Mouse (Mus musculus): ENCODE data around the gene Spata25. TPM values are rescaled to one million over a fixed set of nuclear protein-coding genes. Genes with fewer than 3 reads are reported as not detected.

Spata25 gene
- total RNA-seq, 2 experiments from 2014 or later, result 0.45 to 0.58 TPM

DNA sequence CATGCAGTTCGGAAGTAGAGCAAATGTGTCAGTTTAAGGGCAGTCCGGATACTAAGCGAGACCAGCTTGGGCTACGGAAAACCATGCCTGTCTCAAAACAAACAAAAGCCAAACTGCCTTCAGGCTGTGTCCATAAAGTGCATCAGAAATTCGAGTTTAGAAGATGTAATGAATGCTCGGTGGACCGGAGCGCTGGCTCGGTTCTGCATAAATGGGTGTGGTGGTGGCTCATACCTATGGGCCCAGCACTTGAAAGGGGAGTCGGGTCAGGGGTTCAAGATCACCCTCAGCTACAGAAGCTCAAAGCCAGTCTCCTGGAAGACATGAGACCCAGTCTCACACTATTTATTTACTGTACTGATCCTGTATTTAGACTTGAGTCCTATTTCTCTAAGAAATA lies 40.6 kb downstream of the Spata25 start:
- intact Hi-C loops (cut with DNase I), result loop anchor here (5.0 kb wide), 1 partner anchor 110 kb away; no protein-coding TSS in a partner anchor
- Histone ChIP-seq H3K4me3 (peak overlapping the region; percentile 89), H3K27ac (no peak overlapping the region)
- TF ChIP-seq CTCF (IDR thresholded peaks at IDR 0.05), result no peak
- DNase-seq (ENCODE audit: extremely low spot score in 1 of 2, low spot score in 2 of 2), result no peak

DNA sequence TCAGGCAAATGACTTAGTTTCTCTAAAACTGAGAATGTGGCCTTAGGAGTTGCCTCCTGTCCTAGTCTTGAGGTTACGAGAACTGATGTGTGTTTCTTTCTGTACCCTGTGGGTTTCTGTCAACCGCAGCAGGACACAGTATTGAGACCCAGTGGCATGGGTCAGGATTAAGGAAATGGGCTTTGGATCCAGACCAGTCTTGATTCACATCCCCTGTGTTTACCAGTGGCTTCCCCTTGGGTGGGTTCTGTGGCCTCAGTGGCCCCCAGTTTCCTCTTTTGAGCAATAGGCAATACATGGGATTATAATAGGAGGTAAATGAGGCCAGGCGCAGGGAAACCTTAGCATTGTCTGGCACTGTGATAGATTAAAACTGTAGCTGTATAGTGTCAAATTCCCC lies 41.3 kb downstream of the Spata25 start:
- no peak for TF ChIP-seq CTCF (IDR thresholded peaks at IDR 0.05)
- intact Hi-C loops (cut with DNase I), result loop anchor here (5.0 kb wide), 1 partner anchor 110 kb away; no protein-coding TSS in a partner anchor
- Histone ChIP-seq H3K4me3 (peak overlapping the region; percentile 89), H3K27ac (peak overlapping the region; percentile 96)
- no peak for DNase-seq (ENCODE audit: extremely low spot score in 1 of 2, low spot score in 2 of 2)

DNA sequence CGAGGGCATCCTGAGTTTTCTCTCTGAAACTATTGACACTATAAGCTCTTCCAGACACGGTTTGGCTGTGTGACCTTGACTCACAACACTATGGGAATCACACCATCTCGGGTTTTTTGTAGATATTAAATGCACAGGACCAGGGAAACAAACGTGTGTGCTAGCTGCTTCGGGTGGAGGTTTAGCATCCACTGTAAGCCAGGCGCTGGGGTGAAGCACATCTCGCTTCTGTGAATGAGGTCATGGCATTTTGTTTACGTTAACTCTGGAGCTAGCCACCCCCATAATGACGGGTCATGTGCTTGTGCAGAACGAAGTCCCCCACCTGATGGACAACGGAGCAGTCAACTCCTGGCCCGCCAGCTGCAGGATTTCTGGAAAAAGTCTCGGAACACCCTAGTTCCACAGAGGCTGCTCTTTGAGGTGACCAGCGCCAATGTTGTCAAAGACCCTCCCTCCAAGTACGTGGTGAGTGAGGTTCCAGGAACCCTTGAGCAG lies 41.9 kb downstream of the Spata25 start:
- peak overlapping the region; percentile 96 for H3K27ac ChIP-seq
- no peak for DNase-seq (ENCODE audit: extremely low spot score in 1 of 2, low spot score in 2 of 2)
- no peak for TF ChIP-seq CTCF (IDR thresholded peaks at IDR 0.05)
- peak overlapping the region; percentile 89 for H3K4me3 ChIP-seq
- intact Hi-C loops (cut with DNase I), result loop anchor here (5.0 kb wide), 1 partner anchor 109 kb away; no protein-coding TSS in a partner anchor

DNA sequence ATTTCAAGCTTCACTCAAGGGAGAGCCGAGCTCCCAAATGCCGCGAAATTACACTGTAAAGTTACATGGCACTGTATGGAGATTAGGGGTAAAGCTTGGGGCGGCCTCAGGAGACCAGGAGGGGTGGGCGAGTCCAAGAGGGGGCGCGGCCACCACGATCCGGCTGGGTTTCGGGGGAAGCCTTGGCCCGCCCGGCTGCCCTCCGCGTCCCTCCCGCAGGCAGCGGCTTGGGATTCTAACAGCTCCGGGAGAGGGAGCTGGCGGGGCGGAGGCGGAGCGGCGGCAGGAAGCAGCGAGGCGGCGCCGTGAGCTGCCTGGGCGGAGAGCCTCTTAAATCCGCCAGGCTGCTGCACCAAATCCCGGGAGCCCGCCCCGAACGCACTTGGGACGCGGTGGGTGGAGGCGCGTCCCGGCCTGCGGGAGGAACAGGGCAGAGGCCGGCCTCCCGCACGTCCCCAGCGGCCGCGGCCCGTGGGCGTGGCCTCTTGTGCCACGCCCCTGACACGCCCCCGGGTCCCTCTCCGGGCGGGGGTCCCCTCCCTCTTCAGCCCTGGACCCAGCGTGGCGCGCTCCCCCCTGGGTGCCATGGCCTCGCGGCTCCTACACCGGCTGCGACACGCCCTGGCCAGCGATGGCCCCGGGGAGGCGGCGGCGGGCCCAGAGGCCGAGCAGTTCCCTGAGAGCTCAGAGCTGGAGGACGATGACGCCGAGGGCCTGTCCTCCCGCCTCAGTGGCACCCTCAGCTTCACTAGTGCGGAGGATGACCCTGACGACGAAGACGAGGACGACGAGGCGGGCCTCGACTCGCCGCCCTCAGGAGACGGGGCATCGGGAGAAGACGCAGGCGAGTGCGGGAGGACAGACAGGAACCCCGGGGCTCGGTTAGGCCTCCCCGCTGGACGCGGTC lies 42.6 kb downstream of the Spata25 start, which contains the start of gene Snx21:
TSS of gene Snx21 (plus strand) at position 343 of the 907 bp plus-strand sequence.
- Histone ChIP-seq H3K27ac (peak within 1 kb of the TSS; percentile 96), H3K4me3 (peak within 1 kb of the TSS; percentile 89)
- DNase-seq (ENCODE audit: extremely low spot score in 1 of 2, low spot score in 2 of 2), result peak; percentile 87
- intact Hi-C loops (cut with DNase I), result loop anchor here (5.0 kb wide), 1 partner anchor 108 kb away; no protein-coding TSS in a partner anchor
- TF ChIP-seq CTCF (IDR thresholded peaks at IDR 0.05), result peak; percentile 48

DNA sequence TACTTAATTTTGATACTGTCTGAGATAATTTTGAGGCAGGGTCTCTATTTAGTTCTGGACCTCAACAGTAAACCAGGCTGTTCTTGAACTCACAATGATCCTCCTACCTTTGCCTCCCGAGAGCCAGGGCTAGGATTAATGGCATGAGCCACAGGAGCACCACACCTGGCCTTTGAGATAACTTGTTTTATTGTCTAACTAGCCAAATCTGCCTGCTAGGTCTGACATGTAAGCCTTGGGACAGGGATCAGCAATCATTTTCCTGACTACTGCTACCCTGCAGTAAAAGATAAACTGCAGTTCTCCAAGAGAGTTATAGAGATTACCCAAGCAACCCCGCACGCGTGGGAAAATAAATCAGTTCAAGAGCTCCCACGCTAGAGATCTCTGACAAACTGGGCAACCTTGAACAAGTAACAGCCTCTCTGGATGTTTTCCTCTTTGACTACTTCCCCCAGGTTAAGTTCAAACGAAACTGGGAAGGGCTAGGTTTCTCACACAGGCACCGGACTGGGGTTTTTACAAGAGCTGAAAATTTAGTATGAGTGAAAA lies 43.4 kb downstream of the Spata25 start:
- no peak for TF ChIP-seq CTCF (IDR thresholded peaks at IDR 0.05)
- no peak for DNase-seq (ENCODE audit: extremely low spot score in 1 of 2, low spot score in 2 of 2)
- intact Hi-C loops (cut with DNase I), result loop anchor here (5.0 kb wide), 1 partner anchor 108 kb away; no protein-coding TSS in a partner anchor
- H3K4me3 ChIP-seq, result peak overlapping the region; percentile 89
- H3K27ac ChIP-seq, result peak overlapping the region; percentile 96

DNA sequence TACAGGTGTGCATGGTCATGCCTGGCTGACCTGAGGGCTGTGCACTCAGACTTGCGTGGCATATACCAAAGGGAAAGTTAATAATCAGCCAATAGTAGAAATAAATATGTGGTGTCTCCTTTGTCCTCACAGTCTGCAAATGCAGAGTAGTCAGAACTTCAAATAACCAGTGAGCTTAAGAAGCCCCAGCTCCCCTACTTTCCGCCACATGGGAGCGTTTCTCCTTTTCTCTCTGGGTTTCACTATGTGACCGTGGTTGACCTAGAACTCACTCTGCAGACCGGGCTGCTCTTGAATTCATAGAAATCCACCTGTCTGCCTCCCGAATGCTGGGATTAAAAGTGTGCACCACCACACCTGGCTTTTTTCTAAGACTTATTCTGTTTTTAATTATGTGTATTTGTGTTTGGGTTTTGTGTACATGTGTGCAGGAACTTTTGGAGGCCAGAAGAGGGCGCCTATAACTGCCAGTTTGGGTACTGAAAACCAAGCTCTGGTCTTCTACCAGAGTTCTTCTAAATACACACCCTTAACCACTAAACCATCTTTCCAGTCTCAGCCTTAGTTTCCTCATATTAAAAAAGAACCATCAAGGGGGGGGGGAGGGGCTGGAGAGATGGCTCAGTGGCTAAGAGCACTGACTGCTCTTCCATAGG lies 44.3 kb downstream of the Spata25 start:
- H3K27ac ChIP-seq, result no peak overlapping the region
- no peak for DNase-seq (ENCODE audit: extremely low spot score in 1 of 2, low spot score in 2 of 2)
- intact Hi-C loops (cut with DNase I), result no loop called here
- H3K4me3 ChIP-seq, result no peak overlapping the region
- TF ChIP-seq CTCF (IDR thresholded peaks at IDR 0.05), result peak; percentile 39

DNA sequence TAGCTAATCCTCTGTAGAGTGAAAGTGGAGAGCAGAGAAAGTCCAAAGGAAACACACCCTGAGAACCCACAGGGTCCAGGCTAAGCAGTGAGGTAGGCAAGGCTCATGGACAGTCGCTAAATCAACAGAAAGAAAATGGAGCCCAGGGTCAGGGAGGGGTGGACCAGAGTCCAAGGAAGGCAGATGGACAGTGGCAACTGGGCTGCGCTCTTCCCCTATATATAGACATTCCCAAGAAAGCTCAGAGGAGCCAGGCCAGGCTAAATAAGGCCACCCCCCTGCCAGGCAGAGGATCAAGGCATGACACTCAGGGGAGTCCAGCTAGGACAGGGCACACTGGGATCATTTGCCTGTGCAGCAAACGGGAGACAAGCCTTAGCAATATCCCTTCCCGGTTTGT lies 46.5 kb downstream of the Spata25 start:
- TF ChIP-seq CTCF (IDR thresholded peaks at IDR 0.05), result no peak
- DNase-seq (ENCODE audit: extremely low spot score in 1 of 2, low spot score in 2 of 2), result no peak
- Histone ChIP-seq H3K27ac (no peak overlapping the region), H3K4me3 (no peak overlapping the region)
- intact Hi-C loops (cut with DNase I), result no loop called here

DNA sequence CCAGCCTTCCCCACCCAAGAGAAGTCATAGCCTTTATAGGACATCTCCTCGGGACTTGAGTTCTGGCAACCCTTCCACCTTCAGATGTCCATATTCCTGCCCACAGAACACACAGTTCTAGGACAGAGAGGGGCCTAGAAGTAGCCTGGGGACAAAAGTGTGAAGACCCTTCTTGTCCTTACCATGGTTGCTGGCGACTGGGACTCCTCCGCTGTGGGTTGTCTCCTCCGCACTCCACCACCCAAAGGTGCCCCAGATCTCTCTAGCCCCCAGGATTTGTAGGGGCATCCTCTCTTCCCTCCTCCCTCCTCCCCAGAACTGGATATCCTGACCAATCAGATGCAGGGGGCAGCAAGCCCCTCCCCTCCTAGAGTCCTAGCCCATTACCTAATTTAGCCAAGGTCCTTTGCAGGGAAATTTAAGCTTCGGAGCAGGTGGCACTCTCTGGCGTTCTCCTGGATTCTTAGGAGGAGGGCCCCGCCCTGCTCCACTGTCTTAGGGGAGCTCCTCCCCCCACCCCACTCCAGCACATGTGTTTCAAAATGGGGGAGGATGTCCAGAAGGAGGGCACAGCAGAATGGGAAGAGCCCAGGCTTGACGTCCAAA lies 48.8 kb downstream of the Spata25 start, which contains the start of gene Tnnc2:
TSS of gene Tnnc2 (minus strand) at position 487 of the 606 bp plus-strand sequence.
- intact Hi-C loops (cut with DNase I), result no loop called here
- no peak for DNase-seq (ENCODE audit: extremely low spot score in 1 of 2, low spot score in 2 of 2)
- H3K4me3 ChIP-seq, result no peak within 1 kb of the TSS
- TF ChIP-seq CTCF (IDR thresholded peaks at IDR 0.05), result no peak
- no peak within 1 kb of the TSS for H3K27ac ChIP-seq

DNA sequence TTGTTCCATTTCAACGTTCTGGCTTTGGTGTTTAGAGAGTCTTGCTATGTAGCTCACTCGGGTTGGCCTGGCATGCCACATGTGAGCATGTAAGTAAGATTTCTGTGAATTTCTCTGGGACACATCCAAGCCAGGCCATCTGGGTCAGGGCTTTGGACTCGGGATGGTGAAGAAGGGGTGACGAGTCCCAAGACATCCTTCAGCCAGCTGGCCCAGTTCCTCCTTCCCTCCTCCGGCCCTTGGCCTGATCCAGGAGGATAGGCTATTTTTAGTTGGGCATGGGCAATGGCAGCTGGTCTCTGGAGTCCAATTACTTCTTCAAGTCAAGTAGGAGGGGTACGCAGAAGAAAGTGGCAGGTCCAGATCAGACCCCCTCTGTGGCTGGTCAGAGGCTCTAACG lies 49.5 kb downstream of the Spata25 start:
- H3K4me3 ChIP-seq, result no peak overlapping the region
- no peak overlapping the region for H3K27ac ChIP-seq
- intact Hi-C loops (cut with DNase I), result no loop called here
- no peak for TF ChIP-seq CTCF (IDR thresholded peaks at IDR 0.05)
- DNase-seq (ENCODE audit: extremely low spot score in 1 of 2, low spot score in 2 of 2), result no peak

DNA sequence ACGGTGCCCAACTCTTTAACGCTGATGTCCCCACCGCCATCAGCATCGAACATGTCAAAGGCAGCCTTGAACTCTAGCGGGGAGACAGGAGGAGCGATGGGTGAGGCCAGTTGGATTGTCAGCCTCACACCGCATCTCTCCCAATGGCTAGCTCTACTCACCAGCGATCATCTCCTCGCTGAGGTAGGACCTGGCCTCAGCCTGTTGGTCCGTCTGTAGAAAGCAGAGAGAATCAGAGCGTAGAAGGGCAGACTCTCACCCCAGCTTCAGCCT lies 50.4 kb downstream of the Spata25 start:
- intact Hi-C loops (cut with DNase I), result no loop called here
- no peak for DNase-seq (ENCODE audit: extremely low spot score in 1 of 2, low spot score in 2 of 2)
- no peak for TF ChIP-seq CTCF (IDR thresholded peaks at IDR 0.05)
- Histone ChIP-seq H3K4me3 (no peak overlapping the region), H3K27ac (no peak overlapping the region)

DNA sequence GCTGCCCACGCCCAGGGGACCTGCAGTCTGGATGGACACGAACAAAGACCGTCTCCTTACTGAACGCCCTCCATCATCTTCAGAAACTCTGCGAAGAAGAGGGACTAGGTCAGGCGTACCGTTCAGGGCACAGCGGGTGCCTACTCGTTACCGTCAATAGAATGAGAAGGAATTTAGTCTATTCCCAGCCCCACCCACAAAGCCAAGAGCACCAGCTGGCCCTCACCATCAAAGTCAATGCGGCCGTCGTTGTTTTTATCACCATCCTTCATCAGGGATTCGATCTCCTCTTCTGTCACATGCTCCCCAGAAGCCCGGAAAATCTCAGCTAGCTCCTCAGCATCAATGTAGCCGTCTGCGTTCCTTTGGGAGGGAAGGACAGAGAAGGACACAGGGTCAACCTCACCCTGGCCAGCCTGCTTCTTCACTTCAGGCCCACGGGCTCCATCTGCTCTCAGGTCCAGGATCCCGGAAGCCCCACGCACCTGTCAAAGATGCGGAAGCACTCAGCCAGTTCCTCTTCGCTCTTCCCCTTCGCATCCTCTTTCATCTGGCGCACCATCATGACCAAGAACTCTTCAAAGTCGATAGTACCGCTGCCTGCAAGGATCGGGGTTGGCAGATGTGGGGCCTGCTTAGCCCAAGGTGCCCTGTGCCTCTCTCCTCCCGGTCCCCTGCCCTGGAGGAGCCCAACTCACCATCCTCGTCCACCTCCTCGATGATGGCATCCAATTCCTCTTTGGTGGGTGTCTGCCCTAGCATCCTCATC lies 50.9 kb downstream of the Spata25 start:
- Histone ChIP-seq H3K4me3 (no peak overlapping the region), H3K27ac (no peak overlapping the region)
- no peak for DNase-seq (ENCODE audit: extremely low spot score in 1 of 2, low spot score in 2 of 2)
- intact Hi-C loops (cut with DNase I), result no loop called here
- TF ChIP-seq CTCF (IDR thresholded peaks at IDR 0.05), result no peak

All from left cerebral cortex, adult 2 months (tissue).